11 mouse cellular contexts compared by ENCODE assay signal in the genomic region with DNA sequence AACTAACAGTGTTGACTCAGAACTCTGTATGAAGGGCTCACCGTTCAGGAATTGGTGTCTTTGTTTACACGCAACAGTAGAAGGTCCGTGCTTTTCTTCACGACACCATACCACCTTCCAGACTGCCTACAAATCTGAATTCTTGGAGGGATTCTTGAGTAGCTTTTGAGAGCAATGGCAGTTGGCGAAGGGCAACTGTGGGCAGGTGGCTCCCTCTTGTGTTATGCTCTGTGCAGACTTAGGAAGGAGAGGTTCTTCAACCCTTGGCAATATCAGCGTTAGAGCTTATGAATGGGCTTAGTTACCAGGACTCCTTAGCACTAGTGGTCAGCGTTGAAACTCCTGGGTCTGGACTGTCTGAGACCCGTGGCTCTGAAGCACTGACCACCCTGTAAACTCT. TPM values are rescaled to one million over a fixed set of nuclear protein-coding genes. Genes with fewer than 3 reads are reported as not detected.
DNase-seq lines count a peak whose midpoint lies in the region; ATAC-seq and TF ChIP-seq lines count a peak whose summit lies in the region.
"Had no signal": no experiment of that assay in that cellular context is flagged by ENCODE, and none has a peak within 500 bp of the region (broad histone marks: within the 10 kb centered on the region; RNA-seq: fewer than 3 reads in every experiment).

No protein-coding gene starts in this region.

- peak; percentile 70 for TF ChIP-seq CTCF in kidney, adult 2 months (conservative IDR thresholded peaks at IDR 0.05; ENCODE audit: insufficient read depth, insufficient read length, low read depth, low read length)
- peak; percentile 87 for TF ChIP-seq CTCF in liver, postnatal 0 days (IDR thresholded peaks at IDR 0.05; ENCODE audit: low read depth)

- H3K4me3 ChIP-seq in kidney, adult 2 months (ENCODE audit: insufficient read depth, low read depth, low read length), result no peak overlapping the region
- H3K4me3 ChIP-seq in kidney, embryonic 14.5 days (ENCODE audit: low read length), result no peak overlapping the region
- H3K4me3 ChIP-seq in liver, postnatal 0 days (ENCODE audit: low read depth, low read length), result no peak overlapping the region
- H3K4me3 ChIP-seq: neural tube, embryonic 13.5 days had no signal

- H3K27ac ChIP-seq in kidney, adult 2 months (ENCODE audit: insufficient read depth, low read depth, low read length), result no peak overlapping the region
- H3K27ac ChIP-seq in kidney, embryonic 14.5 days (ENCODE audit: low read depth, low read length), result no peak overlapping the region
- H3K27ac ChIP-seq in liver, postnatal 0 days (ENCODE audit: low read depth), result no peak overlapping the region
- H3K27ac ChIP-seq: macrophage; neural tube, embryonic 13.5 days had no signal

- TF ChIP-seq POLR2A in kidney, adult 2 months (IDR thresholded peaks at IDR 0.05; ENCODE audit: low read depth, low read length), result no peak

- H3K9ac ChIP-seq in kidney, embryonic 14.5 days (ENCODE audit: low read depth, low read length), result no peak overlapping the region
- H3K9ac ChIP-seq in liver, postnatal 0 days (replicated peaks), result no peak overlapping the region
- H3K9ac ChIP-seq: neural tube, embryonic 13.5 days had no signal

- 79% methylated on average over 8 of the region's 8 CpGs for WGBS in kidney, adult 2 months
- WGBS in kidney, embryonic 14.5 days, result 88% methylated on average over 8 of the region's 8 CpGs
- 73% methylated on average over 8 of the region's 8 CpGs for WGBS in liver, postnatal 0 days (ENCODE audit: insufficient replicate concordance)

- H3K4me2 ChIP-seq in kidney, embryonic 14.5 days (replicated peaks; ENCODE audit: low read depth, low read length), result no peak overlapping the region
- no peak overlapping the region for H3K4me2 ChIP-seq in liver, postnatal 0 days (ENCODE audit: low read depth, low read length)
- H3K4me2 ChIP-seq: neural tube, embryonic 13.5 days had no signal

- ATAC-seq in kidney, embryonic 14.5 days (ENCODE audit: low FRiP score, low TSS enrichment), result no peak
- ATAC-seq in liver, postnatal 0 days, result no peak

- H3K27me3 ChIP-seq in kidney, adult 2 months (replicated peaks; ENCODE audit: control insufficient read depth, insufficient read depth, low read length), result no peaks in the 10 kb centered on the region
- H3K27me3 ChIP-seq in kidney, embryonic 14.5 days (ENCODE audit: control insufficient read depth, insufficient read depth, low read length), result no peaks in the 10 kb centered on the region
- H3K27me3 ChIP-seq in liver, postnatal 0 days (ENCODE audit: insufficient read depth, low read length), result no peaks in the 10 kb centered on the region
- H3K27me3 ChIP-seq: neural tube, embryonic 13.5 days had no signal

- DNase-seq in kidney, adult 2 months, result no peak
- DNase-seq in B cell, adult 2 months, result peak; percentile 20 to 31
- DNase-seq in Muller cell, postnatal 12 days (ENCODE audit: inconsistent ontology term), result peak; percentile 74
- peak; percentile 50 for DNase-seq in liver, postnatal 0 days
- DNase-seq in adrenal gland, postnatal 14 days, result no peak
- no peak for DNase-seq in layer of hippocampus, postnatal 36 days
- DNase-seq in gastrocnemius, adult 18-20 months (ENCODE audit: low spot score), result no peak
- DNase-seq: cerebellum, adult 11-12 months had no signal

- peaks cover 2% of the 10 kb centered on the region; the same call in 1 of the 2 replicates for H3K36me3 ChIP-seq in kidney, adult 2 months (ENCODE audit: control insufficient read depth, insufficient read depth, low read length)
- peaks cover 20% of the 10 kb centered on the region for H3K36me3 ChIP-seq in kidney, embryonic 14.5 days (ENCODE audit: control insufficient read depth, insufficient read depth, low read length)
- peaks cover 21% of the 10 kb centered on the region for H3K36me3 ChIP-seq in liver, postnatal 0 days (replicated peaks; ENCODE audit: insufficient read depth, low read length)

- H3K9me3 ChIP-seq in kidney, embryonic 14.5 days (ENCODE audit: control insufficient read depth, low read length), result no peaks in the 10 kb centered on the region
- no peaks in the 10 kb centered on the region for H3K9me3 ChIP-seq in liver, postnatal 0 days (ENCODE audit: low read length)
- H3K9me3 ChIP-seq: neural tube, embryonic 13.5 days had no signal

- no peaks in the 10 kb centered on the region for H3K4me1 ChIP-seq in kidney, adult 2 months (ENCODE audit: control insufficient read depth, insufficient read depth, low read length)
- no peaks in the 10 kb centered on the region for H3K4me1 ChIP-seq in kidney, embryonic 14.5 days (ENCODE audit: control insufficient read depth, insufficient read depth, low read length)
- peaks cover 14% of the 10 kb centered on the region; the same call in 1 of the 2 replicates for H3K4me1 ChIP-seq in liver, postnatal 0 days (ENCODE audit: insufficient read depth)
- H3K4me1 ChIP-seq: neural tube, embryonic 13.5 days had no signal

- TF ChIP-seq EP300 in liver, postnatal 0 days (IDR thresholded peaks at IDR 0.05; ENCODE audit: low read depth), result no peak

RNA-seq across cellular contexts. Expression of gene Abcb10, which starts 9.7 kb away (rescaled TPM):
- 16.4 and 16.5 TPM in 2 replicates for polyA plus RNA-seq in kidney, adult 2 months (2012; rRNA removed)
- 9.1 and 17.1 TPM in 2 replicates for polyA plus RNA-seq in kidney, embryonic 14.5 days (2014; fragmentation: Nextera tagmentation; extraction: Ambion mirVana)
- polyA plus RNA-seq in liver, postnatal 0 days (2015; fragmentation: Nextera tagmentation; extraction: Ambion mirVana), result 46.2 and 53.3 TPM in 2 replicates
- total RNA-seq in adrenal gland, postnatal 14 days (2021), result 19.4 and 19.6 TPM in 2 replicates
- 10 to 100 TPM; 18.5 to 18.8 TPM for total RNA-seq in layer of hippocampus, postnatal 36 days (2021)
- 10 to 100 TPM; 16.5 to 17.5 TPM for total RNA-seq in gastrocnemius, adult 18-20 months (2021)

RNA-seq across cellular contexts. Expression of gene Taf5l, which starts 28.6 kb away (rescaled TPM):
- polyA plus RNA-seq in kidney, adult 2 months (2012; rRNA removed), result 20.4 and 22.2 TPM in 2 replicates
- 29.6 and 53.3 TPM in 2 replicates for polyA plus RNA-seq in kidney, embryonic 14.5 days (2014; fragmentation: Nextera tagmentation; extraction: Ambion mirVana)
- polyA plus RNA-seq in liver, postnatal 0 days (2015; fragmentation: Nextera tagmentation; extraction: Ambion mirVana), result 15.0 and 15.1 TPM in 2 replicates
- total RNA-seq in adrenal gland, postnatal 14 days (2021), result 25.4 and 27.7 TPM in 2 replicates
- total RNA-seq in layer of hippocampus, postnatal 36 days (2021), result 10 to 100 TPM; 19.6 to 20.8 TPM
- total RNA-seq in gastrocnemius, adult 18-20 months (2021), result 10 to 100 TPM; 11.9 to 13.8 TPM

RNA-seq across cellular contexts. Expression of gene Urb2, which starts 28.7 kb away (rescaled TPM):
- 3.3 and 3.5 TPM in 2 replicates for polyA plus RNA-seq in kidney, adult 2 months (2012; rRNA removed)
- polyA plus RNA-seq in kidney, embryonic 14.5 days (2014; fragmentation: Nextera tagmentation; extraction: Ambion mirVana), result 4.8 and 10.2 TPM in 2 replicates
- 1.2 TPM in 2 replicates for polyA plus RNA-seq in liver, postnatal 0 days (2015; fragmentation: Nextera tagmentation; extraction: Ambion mirVana)
- 12.5 and 13.7 TPM in 2 replicates for total RNA-seq in adrenal gland, postnatal 14 days (2021)
- 10 to 100 TPM; 11.8 to 12.5 TPM for total RNA-seq in layer of hippocampus, postnatal 36 days (2021)
- total RNA-seq in gastrocnemius, adult 18-20 months (2021), result 1 to 10 TPM; 5.3 to 6.3 TPM

RNA-seq across cellular contexts. Expression of gene Nup133, which starts 43.5 kb away (rescaled TPM):
- 7.9 and 8.7 TPM in 2 replicates for polyA plus RNA-seq in kidney, adult 2 months (2012; rRNA removed)
- polyA plus RNA-seq in kidney, embryonic 14.5 days (2014; fragmentation: Nextera tagmentation; extraction: Ambion mirVana), result 31.8 and 55.0 TPM in 2 replicates
- polyA plus RNA-seq in liver, postnatal 0 days (2015; fragmentation: Nextera tagmentation; extraction: Ambion mirVana), result 7.2 and 9.1 TPM in 2 replicates
- 15.3 and 16.5 TPM in 2 replicates for total RNA-seq in adrenal gland, postnatal 14 days (2021)
- total RNA-seq in layer of hippocampus, postnatal 36 days (2021), result 10 to 100 TPM; 21.8 to 22.2 TPM
- total RNA-seq in gastrocnemius, adult 18-20 months (2021), result 10 to 100 TPM in 1 of 2 experiments, 1 to 10 TPM in 1; 9.8 to 10.4 TPM

Comparison
In these comparisons a context has a peak if more than half of its experiments do, and no peak if none do; other contexts are left out.
1. DNase-seq: peak in B cell, adult 2 months (2 of 2), Muller cell, postnatal 12 days (single experiment) and liver, postnatal 0 days (single experiment); none in kidney, adult 2 months (single experiment), adrenal gland, postnatal 14 days (single experiment), layer of hippocampus, postnatal 36 days (0 of 2) and gastrocnemius, adult 18-20 months (single experiment).